Mouse (Mus musculus): Measurements from ENCODE around the gene Abcc4.

The Abcc4 gene

DNA sequence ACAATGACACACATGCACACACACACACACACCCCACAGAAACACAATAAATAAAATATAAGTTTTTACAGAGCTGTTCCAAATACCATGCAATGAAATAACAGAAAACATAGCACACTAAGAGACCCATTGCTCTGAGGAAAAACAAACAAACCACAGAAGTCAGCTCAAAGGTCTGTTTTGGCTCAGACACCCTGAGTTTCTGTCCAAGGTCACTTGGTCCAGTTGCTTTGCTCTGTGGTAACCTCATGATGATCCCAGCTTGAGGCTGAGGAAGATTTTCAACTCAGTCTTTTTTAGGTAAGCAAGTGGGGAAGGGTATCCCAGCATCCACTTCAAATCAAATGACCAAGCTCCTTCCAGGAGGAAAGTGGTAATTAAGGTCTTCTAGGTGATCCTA lies 4.9 kb upstream of the Abcc4 start:
- no peak for DNase-seq

DNA sequence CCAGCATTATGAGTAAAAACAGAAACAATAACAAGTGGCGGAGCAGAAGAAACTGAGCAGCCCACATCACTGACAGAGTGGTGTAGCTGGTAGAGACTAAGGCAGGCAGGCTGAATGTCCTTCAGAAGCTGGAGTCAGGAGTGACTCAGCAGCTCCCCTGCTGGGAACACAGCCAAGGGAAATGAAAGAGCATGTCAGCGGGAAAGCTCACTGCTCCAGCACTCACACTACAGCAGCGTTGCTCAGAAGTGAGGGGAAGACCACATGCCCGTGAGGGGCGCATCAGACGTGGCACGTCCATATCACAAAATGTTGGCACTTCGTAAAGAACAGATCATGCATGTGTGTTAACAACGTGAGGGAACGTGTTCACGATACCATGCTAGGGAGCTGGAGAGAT lies 3.7 kb upstream of the Abcc4 start:
- DNase-seq, result peak; percentile 55

DNA sequence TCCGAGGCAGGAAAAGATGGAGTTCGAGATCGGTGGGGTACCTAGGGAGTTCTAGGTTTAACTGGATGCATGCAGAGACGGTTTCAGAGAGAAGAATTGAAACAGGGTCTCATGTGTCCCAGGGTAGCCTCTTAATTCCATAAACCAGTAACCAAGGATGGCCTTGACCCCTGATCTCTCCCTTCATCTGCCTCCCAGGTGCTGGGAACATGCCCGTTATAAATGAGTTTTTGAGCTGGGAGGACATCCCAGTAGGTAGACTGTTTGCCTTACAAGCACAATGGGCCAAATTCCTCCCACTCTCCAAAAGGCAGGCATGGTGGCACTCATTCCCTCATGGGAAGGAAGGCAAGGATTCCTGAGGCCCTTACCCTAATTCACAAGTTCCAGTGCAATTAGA lies 2.1 kb upstream of the Abcc4 start:
- no peak for DNase-seq

DNA sequence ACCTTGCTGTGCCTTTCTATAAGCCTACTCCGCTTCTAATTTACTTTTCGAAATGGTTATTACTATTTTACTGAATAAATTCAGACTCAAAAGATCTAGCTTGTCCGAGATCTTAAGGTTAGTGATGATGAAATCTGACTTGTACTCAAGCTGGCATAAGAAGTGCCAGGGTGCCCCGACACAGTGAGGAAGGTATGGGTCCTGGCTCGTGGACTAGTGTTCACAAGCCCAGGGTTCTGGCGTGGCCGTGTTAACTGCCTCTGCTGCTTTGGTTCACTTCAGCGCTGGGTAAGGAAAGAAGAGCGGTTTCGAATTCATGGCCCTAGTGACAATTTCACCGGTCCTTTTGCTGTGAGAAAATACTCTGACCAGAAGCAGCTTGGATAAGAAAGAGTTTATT lies 943 bp upstream of the Abcc4 start:
- DNase-seq, result no peak

DNA sequence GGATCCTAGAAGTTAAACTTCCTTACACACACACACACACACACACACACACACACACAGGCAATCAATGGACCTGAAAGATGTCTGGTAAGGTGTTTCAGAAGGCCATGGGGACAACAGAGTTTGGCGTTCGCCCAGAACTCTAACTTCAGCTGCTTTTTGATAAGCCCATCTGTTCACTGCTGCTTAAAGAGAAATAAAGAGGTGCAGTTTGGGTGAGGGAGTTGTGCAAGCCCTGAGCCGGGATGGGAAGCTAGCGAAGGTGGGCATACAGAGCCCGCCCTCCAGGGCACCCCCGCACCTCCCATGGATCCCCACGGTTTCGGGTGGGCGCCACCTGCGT lies 583 bp downstream of the Abcc4 start:
- no peak for DNase-seq

DNA sequence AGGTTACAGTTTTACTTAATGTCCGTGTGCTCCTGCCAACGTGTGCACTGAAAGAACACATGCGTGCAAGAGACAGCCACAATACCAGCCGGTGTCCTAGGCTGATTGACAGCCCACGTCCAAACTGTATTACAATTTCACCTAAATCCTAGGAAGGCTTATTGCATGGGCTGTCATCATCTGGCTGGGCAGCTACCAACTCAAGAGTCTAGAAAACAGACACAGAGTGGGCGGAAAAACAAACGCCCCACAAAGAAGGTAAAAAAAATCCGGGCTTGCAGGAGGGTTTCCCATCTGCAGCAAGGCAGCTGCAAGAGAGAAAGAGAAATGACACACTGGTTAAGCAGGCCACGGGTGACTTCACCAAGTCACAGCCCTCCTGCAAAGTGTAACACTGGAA lies 2.7 kb downstream of the Abcc4 start:
- no peak for DNase-seq

DNA sequence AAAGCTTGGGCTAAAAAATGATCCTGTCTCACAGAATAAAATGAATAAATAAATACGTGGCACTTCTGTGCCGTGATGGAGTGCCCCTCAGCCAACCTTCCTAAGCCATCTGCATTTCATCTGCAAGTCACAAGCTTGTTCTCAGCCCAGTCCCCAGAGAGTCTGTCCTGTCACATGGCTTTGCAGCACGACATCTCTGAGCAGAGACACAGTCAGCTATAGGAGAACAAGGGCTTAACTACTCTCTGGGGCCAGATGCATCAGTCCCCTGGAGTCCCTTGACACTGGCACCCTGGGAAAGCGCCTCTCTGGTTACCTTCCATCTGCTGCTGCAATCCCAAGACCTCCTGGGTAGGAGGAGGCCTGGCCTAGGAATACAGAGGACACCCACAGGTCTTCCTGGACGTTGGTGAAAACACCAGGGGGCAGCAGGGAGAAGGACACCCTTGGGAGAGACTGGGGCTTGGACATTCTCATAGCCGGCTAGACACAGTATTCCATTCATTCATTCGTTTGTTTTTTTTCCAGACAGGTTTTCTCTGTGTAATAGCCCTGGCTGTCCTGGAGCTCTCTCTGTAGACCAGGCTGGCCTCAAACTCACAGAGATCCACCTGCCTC lies 3.9 kb downstream of the Abcc4 start:
- DNase-seq, result peak; percentile 63

DNA sequence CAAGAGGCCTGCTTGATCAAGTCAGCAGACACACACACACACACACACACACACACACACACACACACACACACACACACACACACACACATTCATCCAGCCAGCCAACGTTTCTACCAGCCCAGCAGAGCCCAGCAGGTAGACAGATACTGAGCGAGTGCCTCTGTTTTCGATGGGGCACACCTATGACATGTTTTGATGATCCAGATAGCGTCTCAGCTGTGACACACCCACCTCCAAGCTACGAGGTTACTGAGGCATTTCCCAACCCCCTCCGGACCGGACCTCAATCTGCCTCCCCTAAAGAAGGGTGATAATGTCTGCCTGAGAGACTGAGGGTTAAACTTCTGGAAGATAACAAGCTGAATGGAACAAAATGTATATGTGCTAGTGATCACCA lies 5.4 kb downstream of the Abcc4 start:
- no peak for DNase-seq

DNA sequence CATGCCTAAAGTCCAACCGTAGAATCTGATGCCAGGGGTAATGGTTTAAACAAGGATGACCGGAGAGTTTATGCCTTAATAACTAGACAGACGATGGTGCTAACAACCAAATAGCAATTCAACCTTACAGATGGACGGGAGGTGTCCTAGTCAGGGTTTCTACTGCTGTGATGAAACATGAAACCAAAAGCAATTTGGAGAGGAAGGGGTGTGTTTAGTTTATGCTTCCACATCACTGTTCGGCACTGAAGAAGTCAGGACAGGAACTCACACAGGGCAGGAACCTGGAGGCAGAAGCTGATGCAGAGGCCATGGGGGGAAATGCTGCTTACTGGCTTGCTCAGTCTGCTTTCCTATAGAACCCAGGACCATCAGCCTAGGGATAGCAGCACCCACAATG lies 6.1 kb downstream of the Abcc4 start:
- DNase-seq, result no peak

DNA sequence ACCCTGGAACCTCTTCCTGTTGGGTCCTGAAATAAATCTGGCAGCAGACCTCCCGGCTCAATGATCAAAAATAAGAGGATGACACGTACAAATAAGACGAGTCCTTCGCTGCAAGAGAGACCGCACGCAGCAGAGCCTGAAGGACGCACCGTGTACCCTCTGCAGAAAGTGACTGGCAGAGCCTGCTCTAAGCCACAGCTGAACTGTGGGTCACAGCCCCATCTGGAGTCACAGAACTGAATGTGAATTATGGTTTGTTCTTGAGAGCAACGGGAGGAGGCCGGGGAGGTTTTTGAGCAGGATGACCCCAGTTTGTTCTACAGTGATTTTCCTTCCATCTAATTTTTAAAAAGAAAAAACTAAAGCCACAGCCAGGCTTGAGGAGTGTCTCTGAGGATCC lies 6.5 kb downstream of the Abcc4 start:
- DNase-seq, result no peak

DNA sequence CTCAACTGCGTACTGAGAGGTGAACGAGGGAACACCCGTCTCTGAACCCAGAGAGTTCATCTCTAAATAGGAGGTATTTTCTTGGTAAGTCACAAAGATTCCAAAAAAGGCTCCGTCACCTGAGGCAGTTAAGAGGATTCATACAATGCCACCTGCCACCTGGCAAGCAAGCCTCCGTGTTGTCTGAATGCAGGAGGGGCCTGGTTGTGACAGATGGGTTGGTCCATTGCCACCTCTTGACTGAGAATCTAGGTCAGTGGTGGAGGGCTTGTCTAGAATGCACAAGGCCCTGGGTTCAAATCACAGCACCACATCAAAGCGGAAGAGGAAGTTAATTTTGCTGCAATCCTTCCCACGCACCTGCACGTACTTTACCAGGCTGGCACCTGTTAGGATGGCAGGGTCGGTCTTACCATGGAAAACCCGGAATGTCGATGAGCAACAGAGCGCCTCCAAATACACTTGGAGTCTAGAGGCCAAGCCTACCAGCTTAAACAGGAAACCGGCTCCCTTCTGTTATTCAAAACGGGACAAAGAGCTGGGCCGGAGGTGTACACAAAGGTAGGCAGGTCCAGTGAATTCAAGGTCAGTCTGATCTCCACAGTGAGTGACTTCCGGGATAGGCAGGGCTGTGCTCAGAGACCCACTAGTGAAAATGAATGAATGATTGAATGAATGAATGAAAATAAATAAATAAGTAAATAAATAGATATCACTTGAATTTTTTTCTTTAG lies 9.3 kb downstream of the Abcc4 start:
- DNase-seq, result no peak

DNA sequence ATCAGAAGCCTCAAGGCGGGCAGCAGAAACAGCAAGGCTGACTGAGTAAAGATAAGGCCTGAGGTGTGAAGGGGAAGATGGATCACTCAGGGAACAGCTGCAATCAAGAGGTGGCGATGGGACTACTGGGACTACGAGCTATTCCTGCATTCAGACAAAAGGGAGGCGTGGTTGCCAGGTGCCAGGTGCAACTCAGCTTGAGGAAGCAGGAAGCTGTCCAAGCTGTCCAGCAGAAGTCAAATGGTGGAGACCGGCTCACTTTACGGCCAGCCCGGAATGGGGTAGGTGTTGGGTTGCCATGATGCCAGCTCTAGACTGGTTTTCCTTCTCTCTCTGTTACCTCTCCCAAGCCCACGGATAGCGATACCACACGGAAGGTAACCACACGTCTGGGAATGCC lies 10.2 kb downstream of the Abcc4 start:
- DNase-seq, result no peak

DNA sequence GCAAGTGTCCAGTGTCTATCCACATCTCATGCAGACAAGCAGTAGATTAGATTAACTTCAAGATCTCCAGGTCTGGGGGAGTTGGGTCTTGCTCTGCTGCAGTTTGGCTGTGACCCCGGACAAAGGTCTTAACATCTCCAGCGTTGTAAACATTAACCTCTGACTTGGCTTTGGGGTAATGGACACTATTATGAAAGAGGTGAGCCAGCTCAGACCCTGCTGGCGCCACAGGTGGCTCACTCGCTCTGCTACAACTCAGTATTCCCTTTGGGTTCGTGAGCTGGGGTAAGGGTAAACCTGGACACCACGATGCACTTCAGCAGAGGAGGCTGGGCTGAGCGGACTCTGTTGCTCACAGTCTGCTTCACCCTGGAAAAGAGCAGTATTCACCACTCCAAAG lies 11.7 kb downstream of the Abcc4 start:
- DNase-seq, result no peak

DNA sequence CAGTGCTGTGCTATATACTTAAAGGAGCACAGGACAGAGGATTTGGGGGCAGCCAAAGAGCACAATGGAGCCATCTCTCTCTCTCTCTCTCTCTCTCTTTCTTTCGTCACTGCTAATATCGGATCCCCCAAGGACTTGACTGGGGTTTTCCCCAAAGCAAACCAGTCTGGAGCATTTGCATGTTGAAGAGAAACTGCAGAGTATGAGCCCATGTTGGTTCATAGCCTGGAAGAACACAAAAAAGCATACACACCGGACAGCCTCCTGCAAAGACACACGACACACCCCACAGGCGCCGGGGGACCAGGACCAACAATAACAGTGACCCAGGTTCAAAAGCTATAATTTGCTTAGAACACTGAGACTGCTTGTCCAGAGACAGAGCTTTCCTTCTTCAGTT lies 14.1 kb downstream of the Abcc4 start:
- no peak for DNase-seq

DNA sequence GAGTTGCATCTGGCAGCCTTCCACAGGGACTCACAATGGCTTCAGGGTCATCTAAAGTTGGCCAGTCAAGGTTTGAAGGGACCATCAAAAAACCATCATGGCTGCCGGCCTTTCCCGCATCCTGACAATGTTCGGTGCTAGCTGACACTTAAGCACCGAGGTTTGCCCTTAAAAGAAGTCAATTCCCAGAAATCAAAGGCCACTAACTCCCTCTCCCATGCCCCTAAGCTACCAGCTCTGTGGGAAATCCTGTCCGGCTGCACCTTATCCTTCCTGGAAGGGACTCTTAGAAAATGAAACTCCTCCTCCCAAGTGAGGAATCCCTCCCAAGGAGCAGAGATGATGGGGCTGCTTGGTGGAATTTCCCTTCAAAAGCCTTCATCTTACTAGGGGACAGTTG lies 14.6 kb downstream of the Abcc4 start:
- DNase-seq, result no peak

DNA sequence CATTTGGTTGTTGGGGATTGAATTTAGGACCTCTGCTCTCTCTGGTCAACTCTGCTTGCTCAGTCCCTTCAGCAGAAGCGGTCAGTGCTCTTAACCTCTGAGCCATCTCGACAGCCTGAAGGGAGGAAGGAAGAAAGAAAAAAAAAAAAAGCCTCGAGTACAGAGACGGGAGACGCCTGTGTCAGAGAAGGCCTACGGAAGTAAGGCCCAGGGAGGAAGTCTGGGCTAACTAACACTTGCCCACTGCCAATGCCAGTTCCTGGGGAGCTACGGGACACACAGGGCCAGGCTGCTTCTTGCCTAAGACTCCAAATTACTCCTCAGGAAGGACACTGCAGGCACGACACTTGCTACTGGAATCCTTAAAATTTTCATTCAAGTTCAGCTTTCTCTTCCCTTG lies 15.1 kb downstream of the Abcc4 start:
- no peak for DNase-seq

DNA sequence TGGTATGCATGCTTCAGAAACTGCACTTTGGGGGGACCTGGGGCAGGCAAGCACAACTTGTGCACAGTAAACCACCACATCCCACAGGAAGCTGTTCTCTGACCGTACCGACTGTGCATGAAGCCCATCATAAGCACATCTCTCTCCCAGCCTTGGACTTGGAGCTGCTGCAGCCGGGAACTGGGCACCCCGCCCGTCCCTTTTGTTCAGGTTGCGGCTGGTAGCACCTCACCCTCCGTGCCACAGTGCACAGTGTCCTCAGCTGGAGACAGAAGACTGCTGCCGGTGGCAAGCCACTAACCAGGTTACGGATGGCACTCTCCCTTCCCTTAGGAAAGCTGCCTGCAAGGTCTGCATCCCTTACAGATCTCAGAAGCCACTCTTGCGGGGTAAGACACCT lies 15.7 kb downstream of the Abcc4 start:
- DNase-seq, result no peak

DNA sequence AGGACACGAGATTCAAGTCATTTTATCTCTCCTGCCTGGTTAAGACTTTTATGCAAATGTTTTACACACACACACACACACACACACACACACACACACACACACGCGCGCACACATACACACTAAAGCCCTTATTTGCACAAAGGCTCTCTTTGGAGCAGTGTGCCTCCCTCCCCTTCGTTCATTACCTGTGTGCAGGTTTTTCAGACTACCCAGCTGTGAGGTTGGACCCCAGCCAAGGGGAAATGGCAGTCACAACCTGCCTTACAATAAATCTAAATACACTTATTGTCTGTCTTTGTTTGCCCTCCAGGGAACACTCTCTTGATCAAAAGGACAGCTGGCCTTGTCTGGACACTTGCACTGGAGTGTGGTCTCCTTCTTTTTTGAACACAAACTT lies 17.4 kb downstream of the Abcc4 start:
- DNase-seq, result no peak

DNA sequence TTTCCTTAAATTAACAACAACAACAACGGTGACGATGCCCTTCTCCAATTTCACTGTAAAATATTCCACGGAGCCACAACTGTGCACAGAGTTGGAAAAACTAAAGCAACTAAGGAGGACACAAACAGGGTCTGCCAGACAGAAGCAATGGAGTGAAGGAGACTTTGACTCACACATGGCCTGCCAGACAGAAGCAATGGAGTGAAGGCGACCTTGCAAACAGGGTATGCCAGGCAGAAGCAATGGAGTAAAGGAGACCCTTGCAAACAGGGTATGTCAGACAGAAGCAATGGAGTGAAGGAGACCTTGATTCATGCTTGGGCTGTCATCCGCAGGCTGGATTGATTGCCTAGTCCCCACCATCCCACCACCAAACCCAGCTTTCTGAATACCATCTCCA lies 19.2 kb downstream of the Abcc4 start:
- DNase-seq, result no peak

DNA sequence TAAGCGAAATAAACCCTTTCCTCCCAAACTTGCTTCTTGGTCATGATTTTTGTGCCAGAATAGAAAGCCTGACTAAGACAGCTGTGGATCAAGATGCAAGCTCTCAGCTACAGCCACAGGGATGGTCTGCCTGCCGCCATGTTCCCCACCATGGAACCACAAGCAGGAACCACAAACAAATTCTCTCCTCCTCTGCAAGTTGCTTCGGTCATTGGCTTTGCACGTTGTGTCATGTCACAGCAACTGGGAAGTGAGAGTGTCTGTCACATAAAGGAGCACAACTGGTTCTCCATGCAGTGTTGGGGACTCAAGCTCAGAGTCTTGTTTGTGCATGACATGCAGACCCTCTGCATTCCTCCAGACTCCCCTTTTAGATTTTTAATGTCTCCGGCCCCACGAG lies 20.4 kb downstream of the Abcc4 start:
- DNase-seq, result no peak

DNA sequence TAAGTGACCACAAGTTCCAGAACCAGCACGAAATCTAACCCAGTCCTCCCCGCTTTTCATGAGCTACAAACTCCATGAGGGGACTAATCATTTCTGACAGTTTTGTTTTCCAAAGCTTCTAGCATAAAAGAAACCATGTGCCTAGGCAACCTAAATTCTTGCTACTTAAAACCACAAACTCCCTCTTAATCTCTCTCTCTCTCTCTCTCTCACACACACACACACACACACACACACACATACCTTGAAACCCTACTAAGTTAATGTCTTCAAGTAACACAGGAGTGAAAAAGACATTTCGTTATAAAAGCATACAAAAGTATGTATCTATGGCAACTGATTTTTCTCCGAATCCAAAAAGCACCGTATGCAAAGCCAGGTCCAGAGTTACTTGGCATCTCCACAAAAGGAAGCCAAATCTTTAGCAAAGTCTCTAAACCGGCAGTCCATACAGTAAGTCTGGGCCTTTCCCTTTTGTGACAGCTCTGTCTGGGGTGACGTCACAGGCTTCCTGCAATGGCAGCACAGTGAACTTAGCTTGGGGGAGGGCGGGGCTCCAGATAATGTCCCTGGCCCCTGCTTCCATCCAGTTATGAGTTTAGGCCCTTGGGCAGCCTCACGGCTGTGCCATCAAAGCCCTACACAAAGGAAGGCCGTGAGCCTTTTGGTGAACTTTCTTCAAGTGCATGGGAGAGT lies 23.5 kb downstream of the Abcc4 start:
- DNase-seq, result no peak

DNA sequence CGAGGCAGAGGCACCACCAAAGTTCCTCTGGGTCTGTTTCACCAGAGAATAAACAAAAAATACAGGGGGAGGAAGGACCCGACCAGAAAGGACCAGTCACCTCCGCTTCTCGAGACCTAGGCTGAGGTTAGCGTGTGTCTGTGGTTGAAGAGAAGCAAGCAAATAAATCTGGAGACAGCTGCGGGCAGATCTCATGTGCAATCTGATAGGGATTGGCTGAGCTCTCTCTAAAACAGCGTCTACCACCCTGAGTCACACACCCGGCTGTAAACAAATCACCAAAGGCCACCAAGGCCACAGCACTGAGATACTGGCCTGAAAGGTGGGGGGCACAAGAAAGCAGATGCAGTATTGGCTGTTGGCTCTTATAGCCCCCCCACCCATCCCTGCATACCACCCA lies 24.9 kb downstream of the Abcc4 start:
- no peak for DNase-seq

DNA sequence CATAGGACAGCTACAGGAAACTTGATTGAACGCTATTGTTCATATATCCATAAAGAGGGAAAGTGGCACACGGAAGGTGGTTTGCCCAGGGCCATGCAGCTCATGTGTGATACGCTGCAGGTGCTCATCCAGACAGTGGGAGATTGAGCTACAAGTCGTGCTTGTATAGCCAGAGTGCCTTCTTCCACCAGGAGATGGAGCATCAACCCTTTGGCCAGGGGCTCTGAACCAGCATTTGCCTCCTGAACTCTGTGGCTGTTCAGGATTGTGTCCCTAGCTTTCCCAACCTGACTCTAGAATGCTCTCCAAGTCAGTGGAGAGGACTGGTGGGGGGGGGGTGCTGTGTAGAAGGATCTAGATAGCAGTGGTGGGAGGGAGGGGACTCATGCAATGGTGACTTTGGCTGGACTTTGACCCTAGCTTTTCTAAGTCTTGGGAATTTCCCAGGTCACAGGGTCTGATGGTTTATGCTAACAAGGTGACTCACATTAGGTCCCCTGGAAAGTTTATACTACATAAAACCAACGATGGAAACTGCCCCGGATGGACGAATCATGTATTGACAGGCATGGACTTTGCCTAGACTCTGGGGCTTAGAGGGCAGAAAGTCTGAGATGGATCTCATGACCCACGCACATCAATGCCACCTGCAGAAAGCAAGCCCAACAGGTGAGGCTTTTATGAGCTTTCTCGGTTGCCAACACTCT lies 27.6 kb downstream of the Abcc4 start:
- no peak for DNase-seq
